Mouse (Mus musculus) cerebellum, adult 9-10 months (tissue): ENCODE measurements around the gene Pdcd1lg2.
"Not testable (repeated sequence)": the region's sequence is repeated elsewhere in the genome, so short reads cannot be mapped to it uniquely, and the experiment has no call there.

Source experiments
- DNase-seq: peaks from one replicate; pipeline ENCODE4 v3.0.0; 2022

Gene Pdcd1lg2

DNA sequence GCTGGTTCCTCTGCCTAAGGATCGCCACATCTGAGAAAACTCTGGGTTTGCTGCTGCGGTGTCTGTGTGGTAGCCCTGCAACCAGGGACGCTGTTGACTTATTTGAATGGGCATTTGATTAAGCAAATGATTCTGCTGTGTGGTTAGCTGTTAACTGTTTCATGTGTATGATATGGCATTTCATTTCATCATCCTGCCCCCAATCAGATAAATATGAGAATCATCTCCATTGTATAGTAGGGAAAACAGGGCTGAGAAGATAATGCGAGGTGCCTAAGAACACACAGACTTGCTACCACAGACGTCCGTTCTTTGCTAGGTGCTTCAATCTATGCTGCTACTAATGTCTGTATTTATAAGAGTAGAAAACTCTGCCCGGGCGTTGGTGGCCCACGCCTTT lies 26.3 kb upstream of the Pdcd1lg2 start:
- no peak for DNase-seq

DNA sequence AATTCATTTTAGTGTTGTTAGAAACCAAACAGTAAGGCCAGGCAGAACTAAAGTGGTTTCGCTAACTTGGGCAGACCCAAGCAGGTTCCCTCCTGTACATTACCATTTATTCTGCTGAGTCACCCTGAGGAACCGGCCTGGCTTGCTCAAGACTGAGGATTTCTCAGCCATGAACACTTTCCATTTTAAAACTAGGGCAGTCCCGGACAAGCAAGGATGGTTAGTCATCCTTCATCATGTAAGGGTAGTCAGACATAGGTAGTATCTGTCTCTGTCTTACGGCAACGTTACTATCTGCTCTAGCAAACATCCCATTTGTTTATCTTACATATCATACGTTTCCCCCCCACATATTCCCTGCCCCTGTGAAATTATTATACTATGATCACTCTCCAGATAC lies 25.7 kb upstream of the Pdcd1lg2 start:
- DNase-seq, result no peak

DNA sequence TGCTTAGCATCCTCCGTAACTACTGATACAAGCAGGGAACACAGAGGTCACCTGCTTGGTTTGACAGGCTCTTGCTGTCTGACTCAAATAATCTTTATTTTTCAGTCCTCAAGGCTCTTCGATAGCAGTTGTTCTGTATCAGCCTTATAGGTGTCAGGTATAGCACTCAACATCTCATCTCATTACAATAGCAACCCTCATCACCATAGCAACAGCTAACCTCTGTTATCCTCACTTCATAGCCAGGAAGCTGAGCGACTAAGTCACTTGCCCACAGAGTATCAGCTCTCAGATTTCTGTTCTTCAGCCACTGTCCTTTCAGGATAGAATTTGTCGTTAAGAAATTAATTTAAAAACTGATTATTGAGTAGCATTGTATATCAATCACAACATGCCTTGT lies 24.9 kb upstream of the Pdcd1lg2 start:
- DNase-seq, result no peak

DNA sequence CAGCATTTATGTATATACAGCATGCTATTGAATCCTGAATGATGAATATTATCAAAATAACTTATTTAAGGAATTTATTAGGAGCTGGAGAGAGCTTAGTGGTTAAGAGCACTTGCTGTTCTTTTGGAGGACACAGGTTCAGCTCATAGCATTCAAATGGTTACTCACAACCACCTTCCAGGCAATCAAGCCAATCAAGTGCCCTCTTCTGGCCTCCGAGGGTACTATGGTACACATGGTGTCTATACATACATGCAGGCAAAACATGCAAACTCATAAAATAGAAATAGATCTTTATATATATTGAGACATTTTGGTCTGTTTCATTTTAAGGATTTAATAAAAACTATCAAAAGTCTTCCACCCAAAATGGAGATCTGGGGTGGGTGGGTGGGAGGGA lies 21.9 kb upstream of the Pdcd1lg2 start:
- DNase-seq, result no peak

DNA sequence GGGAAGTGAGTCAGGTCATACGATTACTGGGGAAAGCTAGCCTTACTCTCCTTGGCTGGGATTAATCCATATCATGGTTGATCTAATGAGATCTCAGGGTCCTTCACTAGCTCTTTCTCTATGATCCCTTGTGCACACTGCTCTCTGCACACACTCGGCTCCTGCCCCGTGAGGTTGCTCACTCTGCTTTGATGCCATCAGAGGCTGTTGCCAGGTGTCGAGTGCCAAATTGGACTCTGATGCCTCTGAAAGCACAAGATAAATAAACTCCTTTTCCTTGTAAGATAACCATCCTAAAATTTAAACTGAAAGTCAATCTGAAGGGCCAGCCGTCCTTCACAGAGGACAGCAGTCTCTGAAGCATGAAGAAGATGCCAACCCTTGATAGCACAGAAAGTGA lies 20.2 kb upstream of the Pdcd1lg2 start:
- DNase-seq, result no peak

DNA sequence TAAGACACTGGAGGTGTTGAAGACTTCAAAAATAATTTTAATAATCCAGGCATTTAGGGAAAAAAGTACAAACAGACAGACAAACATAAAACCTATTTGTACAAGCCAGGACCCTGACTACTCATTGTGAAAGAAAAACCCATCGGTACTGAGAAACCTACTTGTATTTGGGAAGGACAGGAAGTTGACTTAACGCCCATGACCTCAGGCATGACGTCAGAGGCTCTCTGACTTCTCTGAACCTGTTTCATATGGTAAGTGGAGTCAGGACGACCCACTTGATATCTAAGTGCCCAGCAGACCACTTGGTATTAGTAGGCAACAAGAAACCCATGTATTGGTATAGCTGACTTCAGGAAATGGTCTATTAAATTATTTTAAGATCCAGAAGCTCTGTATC lies 19.4 kb upstream of the Pdcd1lg2 start:
- DNase-seq, result no peak

DNA sequence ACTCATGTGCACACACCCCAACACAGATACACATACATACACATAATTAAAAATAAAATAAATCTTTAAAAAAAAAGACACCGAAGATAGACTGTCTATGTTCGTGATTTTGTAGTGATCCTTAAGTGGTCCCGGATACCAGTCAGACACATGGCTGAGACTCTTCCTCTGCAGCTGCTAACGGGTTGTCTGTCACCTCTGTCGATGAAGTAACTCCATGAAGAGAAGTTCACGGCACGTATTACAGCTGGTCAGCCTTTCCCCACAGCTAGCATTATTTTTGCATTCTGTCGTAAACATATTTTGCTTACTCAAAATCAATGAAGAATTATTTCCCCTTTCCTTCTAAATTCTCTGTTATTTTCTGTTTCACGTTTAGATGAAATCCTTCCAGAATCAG lies 17.4 kb upstream of the Pdcd1lg2 start:
- DNase-seq, result no peak

DNA sequence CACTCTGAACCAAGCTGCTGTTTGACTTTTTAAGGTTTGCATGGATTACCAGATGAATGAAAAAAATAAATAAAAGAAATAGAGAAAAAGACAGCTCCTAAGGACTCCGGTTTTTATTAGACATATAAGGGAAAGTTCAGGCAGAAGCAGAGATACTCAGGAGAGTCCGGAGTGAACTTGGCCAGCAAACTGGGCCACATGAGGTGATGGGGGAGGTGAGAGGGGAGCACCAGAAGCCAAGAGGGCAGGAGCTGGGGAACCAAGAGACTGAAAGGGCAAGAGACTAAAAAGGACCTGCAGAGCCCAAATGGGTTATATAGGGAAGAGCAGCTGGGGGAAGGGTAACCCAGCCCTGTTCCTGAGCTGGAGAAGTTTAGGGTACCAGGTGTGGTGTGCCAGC lies 16.0 kb upstream of the Pdcd1lg2 start:
- no peak for DNase-seq

DNA sequence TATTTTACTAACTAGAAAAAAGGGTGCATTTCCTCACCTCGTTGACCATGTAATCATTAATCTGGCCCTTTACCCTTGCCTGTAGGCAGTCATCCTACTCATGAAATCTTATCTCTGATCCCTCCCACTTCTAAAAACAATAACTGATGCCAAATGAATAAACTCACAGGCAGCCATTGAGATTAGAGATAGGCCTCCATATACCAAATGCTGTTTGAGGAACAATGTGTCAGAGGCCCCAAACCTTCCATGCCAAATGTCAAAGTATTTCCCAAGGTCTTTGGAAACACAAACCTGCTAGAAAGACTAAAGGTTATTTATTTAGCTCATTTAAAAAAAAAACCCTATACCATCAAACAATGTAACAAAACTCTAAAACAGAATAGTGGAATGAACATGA lies 14.4 kb upstream of the Pdcd1lg2 start:
- DNase-seq, result no peak

DNA sequence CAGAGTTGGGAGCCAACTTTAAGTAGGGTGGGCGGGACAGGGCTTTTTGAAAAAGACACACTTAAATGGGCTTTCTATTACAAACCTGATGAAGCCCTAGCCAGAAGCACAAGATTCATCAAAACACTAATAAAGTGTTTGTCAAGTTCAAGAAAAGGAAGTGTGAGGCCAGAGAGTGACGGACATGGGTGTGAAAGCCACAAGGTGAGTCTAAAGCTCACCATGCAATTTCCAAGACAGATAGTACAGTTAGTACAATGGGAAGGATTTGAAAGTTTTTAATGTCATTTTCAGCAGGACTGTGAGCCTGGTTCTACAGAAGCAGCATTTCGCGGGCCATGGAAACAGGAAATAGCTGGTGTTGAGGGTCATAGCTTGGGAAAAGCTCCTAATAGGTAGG lies 10.9 kb upstream of the Pdcd1lg2 start:
- DNase-seq, result no peak

DNA sequence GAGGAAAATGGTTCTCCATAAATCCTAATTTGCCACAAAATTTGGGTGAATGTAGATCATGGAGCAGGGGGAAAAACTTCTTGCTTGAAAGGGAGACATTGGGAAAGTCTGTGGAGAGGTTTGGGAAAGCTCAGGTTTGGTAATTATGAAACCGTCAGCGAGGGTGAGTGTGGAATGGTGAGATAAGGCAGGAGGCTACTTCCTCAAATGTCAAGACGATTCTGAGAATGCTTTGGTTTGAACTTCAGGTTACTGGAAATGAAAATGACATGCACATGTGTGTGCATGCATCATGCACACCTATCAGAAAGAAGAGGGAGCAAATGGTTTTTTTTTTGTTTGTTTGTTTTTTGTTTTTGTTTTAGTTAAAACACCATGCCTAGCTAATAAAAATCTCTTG lies 10.3 kb upstream of the Pdcd1lg2 start:
- DNase-seq, result no peak

DNA sequence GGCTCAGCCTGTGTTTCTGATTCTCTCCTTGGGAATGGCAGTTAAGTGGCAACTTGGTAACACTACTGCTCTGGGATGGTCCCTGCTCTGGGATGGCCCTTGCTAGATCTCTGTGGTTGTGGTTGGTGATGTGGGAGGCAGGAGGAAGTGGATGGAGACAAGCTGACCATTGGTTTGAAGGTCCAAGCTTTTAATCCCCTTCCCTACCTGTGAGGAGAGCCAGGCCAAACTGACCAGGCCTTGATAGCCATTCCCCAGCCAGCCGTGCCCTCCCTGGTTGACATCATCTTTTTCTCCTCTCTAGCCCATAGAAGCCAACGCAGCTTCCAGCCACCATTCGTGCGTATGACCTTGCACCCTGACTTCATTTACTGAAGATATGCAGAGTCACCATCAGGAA lies 8.1 kb upstream of the Pdcd1lg2 start:
- DNase-seq, result no peak

DNA sequence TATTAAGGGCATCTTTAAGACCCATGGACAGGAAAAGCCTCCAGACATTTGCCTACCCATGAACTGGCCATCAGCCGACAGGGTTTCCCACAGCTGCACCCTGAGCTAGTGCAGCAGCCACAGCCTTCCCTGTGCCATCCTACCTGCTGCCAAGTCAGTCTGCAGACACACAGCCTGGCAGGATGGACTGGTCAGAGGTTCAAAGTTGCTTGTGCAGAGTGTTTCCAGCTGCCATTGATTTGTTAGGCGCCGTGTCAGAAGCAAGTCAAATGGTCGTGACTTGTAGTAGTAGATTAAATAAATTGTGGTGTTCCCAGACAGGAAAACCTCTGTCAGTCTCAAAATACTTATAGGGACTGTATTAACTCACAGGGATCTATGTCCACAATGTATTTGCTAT lies 7.5 kb upstream of the Pdcd1lg2 start:
- DNase-seq, result no peak

DNA sequence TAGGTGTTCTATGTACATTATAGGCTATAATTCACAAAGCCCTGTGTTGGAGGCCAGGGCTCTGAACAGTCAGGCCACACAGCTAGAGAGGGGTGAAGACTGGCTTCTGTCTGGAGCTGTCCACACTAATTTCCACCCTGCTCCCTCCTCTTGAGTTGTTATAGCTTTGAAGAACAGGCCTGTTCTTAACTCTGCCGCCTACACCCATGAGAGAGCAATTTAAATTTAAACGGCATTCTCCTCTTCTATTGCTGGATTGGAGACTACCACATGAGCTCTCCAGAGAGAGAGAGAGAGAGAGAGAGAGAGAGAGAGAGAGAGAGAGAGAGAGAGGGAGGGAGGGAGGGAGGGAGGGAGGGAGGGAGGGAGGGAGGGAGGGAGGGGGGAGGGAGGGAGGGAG lies 5.3 kb upstream of the Pdcd1lg2 start:
- no peak for DNase-seq

DNA sequence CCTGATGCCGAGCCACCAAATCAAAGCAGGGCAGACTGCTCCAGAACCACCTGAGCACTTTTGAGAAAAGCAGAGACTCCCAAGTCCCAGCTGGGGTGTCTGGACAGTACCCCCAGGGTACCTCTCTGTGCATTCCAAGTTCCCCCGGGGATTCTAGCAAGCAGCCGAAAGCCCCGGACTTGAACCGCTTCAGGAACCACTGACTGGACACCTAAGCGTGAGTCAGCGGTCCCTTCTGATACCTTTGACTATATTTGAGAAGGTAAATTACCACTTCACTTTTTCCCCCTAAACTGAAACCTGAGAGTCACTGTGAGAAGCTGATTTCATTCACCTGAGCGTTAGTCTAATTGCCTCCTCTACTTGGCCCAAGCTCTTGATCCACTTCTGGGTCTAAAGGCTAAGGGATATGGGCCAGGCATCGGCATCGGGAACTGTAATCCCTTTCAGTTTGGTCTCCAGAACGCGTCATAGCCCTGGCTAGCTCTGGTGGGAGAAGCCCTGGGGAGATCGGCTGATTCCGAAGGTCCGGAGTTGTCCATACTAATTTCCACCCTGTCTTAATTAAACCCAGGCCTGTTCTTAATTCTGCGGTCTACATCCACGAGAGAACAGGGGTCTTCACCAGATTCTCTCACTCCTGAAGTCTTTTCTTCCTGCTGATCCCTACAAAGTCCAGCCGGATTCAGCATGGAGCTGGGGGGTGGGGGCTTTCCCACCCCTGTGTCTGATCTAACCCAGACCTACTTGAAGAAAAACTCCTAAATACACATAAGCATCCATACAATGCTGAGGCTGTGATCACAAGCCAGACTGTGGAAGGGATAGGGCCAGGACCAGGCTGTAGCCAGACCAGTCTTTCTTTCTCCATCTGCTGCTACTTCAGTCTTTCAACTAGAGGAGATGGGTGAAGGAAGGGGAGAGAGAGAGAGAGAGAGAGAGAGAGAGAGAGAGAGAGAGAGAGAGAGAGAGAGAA lies 4.4 kb upstream of the Pdcd1lg2 start:
- DNase-seq, result no peak

DNA sequence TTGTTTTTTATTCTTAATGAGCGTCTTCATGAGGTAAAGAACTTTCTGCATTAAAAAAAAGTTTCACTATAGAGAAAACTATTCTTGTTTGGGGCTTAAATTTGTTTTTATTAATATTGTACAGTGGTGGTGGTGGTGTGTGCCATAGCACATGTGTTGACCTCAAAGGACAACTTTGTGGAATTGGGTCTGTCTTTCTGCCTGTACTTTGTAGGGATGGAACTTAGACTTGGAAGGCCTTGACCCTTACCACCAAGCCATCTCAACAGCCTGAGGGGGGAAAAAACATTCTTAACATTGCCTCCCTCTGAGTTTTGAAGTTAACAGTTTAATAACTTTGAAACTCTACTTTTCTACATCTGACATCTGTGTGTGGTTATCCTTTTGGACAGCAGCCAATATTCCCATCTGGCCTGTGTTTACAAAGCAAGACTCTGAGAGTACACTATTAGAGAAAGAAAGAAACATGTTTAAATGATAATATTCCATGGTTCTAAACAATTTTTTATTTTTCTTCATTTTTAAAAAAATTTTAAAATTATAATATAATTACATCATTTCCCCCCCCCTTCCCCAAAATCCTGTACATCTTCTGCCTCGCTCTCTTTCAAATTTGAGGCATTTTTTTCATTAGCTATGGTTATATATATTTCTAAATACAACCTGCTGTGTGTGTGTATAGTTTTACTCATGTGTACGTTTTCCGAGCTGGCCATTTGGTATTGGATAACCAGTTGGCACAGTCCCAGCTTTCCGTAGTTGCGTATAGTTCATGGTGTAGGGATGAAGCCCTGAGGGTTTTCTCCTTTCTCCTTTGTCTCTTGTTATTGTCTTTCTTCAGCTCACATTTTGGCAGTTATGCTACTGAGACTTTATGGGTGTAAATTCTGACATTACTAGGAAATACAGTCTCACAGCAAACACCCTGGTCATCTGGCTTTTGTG lies 2.0 kb downstream of the Pdcd1lg2 start:
- peak; percentile 10 for DNase-seq

DNA sequence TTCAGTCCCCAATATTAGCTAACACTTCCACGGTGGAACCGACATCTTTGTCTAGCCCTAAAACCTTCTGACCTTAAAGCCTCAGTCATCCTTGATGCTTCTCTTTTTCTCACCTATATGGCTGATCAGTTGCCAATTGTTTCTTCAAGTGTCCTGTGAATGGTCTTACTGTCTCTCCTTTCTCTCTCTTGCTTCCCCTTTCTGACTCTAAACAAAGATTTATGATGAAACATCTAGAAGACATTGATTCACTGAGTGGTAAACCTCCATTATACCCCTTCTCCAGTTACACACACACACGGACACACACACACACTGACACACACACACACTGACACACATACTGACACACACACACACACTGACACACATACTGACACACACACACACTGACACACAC lies 3.8 kb downstream of the Pdcd1lg2 start:
- DNase-seq, result no peak

DNA sequence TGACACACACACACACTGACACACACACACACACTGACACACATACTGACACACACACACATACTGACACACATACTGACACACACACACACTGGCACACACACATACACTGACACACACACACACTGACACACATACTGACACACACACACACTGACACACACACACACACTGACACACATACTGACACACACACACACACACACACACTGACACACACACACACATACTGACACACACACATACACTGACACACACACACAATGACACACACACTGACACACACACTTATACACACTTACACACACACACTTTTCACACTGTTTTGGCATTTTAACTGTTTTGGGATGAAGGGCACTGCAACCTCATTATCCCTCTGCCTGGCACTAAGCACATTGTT lies 4.2 kb downstream of the Pdcd1lg2 start:
- DNase-seq, result not testable (repeated sequence)

DNA sequence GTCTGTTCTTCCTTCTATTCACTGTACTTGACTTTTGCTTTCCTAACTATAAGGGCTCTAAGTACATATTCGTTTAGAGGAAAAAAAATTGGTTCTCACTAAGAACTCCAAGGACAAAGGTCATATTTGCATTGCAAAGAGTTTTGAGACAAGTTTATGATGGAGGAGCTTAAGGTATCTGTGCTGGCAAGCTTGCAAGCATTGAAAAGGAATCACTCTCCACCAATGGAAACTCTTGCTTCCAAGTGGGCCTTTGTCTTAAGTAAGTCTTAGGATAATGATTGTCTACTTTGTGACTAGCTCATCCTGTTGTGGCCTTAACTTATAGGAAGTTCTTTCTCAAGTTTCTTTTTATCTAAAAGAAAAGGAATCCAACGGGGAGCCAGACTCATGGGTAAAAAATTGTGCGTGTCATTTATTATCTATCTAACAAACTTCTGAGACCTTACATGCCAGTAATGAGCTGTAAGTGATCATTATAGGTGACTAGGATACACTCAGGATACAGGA lies 5.7 kb downstream of the Pdcd1lg2 start:
- DNase-seq, result no peak

DNA sequence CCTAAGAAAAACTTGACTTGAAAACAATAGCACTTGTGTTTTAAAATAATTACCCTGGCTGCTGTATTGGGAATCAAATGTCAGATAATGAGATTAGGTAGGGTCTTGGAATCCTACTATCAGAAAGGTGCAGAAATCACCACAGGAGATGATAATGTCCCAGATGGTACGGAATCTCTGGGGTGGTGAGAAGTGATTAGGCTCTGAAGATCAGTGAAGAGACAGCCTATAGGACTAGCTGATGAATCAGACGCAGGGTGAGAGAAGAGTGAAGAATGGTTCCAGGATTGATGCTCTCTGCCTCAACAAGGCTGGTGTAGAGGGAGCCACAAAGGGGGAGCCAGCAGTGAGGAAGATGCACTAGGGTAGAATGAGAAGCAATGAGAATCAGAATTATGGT lies 6.5 kb downstream of the Pdcd1lg2 start:
- DNase-seq, result no peak

DNA sequence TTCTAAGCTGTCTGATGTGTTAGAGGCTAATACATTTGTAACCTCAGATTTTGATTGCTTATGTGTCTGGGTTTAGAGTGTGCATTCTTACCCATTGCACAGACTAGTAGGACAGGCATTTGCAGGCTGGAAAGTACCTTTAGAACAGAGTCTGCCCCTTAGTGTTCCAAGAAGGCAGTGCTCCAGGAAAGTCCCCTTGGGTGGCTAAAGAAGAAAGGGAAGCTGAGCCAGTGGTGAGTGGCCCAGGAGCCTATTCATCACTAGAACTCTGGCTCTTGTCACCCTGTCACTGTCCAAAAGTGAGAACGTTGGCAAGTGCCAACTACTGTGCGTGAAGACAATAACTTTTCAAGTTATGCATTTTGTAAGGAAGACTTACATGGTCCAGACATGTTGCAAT lies 7.2 kb downstream of the Pdcd1lg2 start:
- DNase-seq, result no peak

DNA sequence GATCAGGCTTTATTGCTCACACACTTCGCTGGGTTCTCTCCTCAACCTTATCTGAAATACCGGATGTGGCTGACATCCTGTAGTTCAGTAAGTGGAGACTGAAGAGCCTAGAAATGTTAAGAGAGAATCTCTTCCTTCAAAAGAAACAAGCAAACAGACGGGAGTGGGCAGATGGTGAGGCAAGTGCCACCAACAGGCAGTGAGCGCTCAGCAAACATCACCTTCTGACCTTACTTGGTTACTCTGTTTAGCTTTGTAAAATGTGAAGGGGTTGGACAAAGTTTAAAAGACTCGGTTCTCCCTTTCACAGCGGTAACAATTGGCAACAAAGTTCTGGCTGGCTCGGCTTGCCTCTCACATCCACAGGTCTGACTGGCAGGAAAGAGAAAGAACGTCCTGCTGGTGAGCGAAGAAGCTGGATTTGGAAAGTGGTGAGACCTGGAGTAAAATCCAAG lies 8.0 kb downstream of the Pdcd1lg2 start:
- no peak for DNase-seq

DNA sequence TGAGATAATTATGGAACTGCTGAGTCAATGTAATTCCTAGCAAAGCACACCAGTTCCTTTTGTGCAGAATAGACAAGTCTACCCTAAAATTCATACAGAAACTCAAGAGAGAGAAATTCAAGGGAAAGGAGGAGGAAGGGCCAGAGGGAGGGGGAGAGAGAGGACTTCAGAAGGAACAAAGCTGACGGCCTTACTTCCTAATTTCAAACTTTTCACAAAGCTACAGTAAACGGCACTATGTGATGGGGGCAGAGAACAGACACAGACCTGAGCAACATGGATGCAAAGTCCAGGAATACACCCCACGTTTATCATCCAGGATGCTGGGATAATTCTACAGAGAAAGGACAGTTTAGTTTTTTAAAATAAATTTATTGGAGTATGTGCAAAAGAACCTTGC lies 8.8 kb downstream of the Pdcd1lg2 start:
- DNase-seq, result no peak

DNA sequence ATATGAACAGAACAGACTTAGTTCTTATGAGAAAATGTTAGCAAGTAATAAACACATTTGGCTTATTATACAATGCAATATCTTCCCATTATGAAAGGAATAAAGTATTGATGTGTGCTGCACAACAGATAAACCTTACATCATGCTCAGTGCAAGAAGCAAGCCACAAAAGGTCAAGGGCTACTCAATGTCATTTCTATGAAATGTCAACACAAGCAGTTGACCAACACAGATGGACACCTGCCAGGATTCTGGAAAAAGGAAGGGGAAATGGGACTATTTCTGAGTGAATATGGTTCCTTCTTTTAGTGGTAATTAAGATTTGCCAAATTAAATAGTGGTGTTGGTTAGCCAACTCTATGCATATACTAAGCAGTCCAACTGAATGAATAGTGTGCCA lies 9.2 kb downstream of the Pdcd1lg2 start:
- no peak for DNase-seq
